Mouse (Mus musculus) C2C12 (cell line): ENCODE data around the gene Zc3h8.

Experiments used
- CTCF ChIP-seq: IDR thresholded peaks from one replicate; pipeline ENCODE4 v1.5.1; 2011; ENCODE audit not compliant: control insufficient read depth, insufficient read depth, insufficient read length
- FOSL1 ChIP-seq: IDR thresholded peaks from one replicate; pipeline ENCODE4 v1.8.0; 2011; ENCODE audit warnings: mild to moderate bottlenecking, low read length; ENCODE audit not compliant: poor library complexity, insufficient read depth, severe bottlenecking
- MAX ChIP-seq: IDR thresholded peaks from one replicate; pipeline ENCODE4 v1.6.1; 2011; ENCODE audit warnings: mild to moderate bottlenecking, control low read depth
- MYOD1 ChIP-seq: IDR thresholded peaks from one replicate; pipeline ENCODE4 v1.6.1; 2011; ENCODE audit warnings: low read depth; ENCODE audit not compliant: control insufficient read depth, insufficient read length
- MYOG ChIP-seq: IDR thresholded peaks from one replicate; pipeline ENCODE4 v1.6.1; 2011; ENCODE audit not compliant: control insufficient read depth, insufficient read length; ENCODE audit errors: extremely low read depth
- USF1 ChIP-seq: IDR thresholded peaks from one replicate; pipeline ENCODE4 v1.6.1; 2011; ENCODE audit warnings: low read depth, mild to moderate bottlenecking, control low read depth, moderate library complexity

DNA sequence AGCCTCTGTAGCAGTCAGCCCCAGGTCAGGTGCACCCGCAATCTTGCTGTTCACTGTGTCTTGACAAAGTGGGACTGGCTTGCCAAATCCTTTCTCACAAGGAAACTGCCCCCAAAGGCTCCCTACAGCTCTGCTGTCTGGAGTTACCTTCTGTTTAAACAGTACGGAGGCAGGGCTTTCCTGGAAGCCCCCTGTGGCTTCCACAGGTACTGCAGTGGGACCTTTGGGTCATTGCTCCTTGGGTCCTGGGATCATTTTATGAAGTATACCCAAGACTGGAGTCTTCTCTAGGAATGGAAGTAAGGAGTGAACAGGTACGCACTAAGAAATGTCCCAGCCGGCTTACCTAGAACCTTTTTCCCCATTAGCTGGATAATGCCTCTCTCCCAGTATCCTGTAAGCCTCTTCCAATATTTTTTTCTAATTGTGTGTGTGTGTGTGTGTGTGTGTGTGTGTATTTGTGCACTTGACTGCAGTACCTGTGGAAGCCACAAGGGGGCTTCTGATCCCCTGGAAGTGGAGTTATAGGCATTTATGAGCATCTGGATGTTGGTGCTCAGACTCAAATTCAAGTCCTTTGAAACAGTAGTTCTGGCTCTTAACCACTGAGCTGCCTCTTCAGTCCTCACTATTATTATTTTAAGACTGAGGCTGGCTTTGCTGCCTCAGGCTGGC lies 53.1 kb downstream of the Zc3h8 start:
- TF ChIP-seq USF1 (no peak), MYOD1 (no peak), CTCF (no peak), MAX (no peak), FOSL1 (no peak), MYOG (no peak)
